Mouse (Mus musculus) G1E (cell line): ENCODE data around the gene Krt42. TPM values are rescaled to one million over a fixed set of nuclear protein-coding genes. Genes with fewer than 3 reads are reported as not detected.

Experiments
- ATAC-seq: 2 replicates; pipeline ENCODE4 v1.8.0; 2016; ENCODE audit warnings: mild to moderate bottlenecking; ENCODE audit not compliant: insufficient number of reproducible peaks, poor library complexity, low FRiP score, severe bottlenecking; ENCODE audit errors: extremely low read depth
- DNase-seq: peaks from one replicate; pipeline ENCODE4 v3.0.0; 2012; ENCODE audit warnings: low spot score
- H3K27me3 ChIP-seq: 2 replicates; pipeline ENCODE4 v1.6.1; 2012; ENCODE audit warnings: mild to moderate bottlenecking, low read length, inconsistent platforms; ENCODE audit not compliant: insufficient read depth
- H3K36me3 ChIP-seq: replicated peaks from 2 replicates; pipeline ENCODE3; 2012; ENCODE audit warnings: mild to moderate bottlenecking, inconsistent platforms
- H3K4me1 ChIP-seq: 2 replicates; pipeline ENCODE4 v1.6.1; 2012; ENCODE audit warnings: low read depth, low read length, inconsistent platforms, mixed read lengths; ENCODE audit not compliant: insufficient read depth
- H3K4me3 ChIP-seq: 2 replicates; pipeline ENCODE4 v1.5.1; 2012; ENCODE audit warnings: low read depth, mild to moderate bottlenecking, inconsistent platforms, low read length, moderate library complexity, mixed read lengths
- H3K9me3 ChIP-seq: replicated peaks from 2 replicates; pipeline ENCODE4 v1.6.1; 2012; ENCODE audit warnings: inconsistent platforms
- CTCF ChIP-seq: IDR thresholded peaks from 2 replicates; pipeline ENCODE4 v1.5.1; 2012; ENCODE audit warnings: low read depth, low read length, inconsistent platforms, mixed read lengths
- GATA1 ChIP-seq: IDR thresholded peaks from 2 replicates; pipeline ENCODE4 v1.6.1; 2012; ENCODE audit warnings: borderline replicate concordance, low read length, inconsistent platforms, mixed read lengths
- GATA2 ChIP-seq: IDR thresholded peaks from 2 replicates; pipeline ENCODE4 v1.6.1; 2012; ENCODE audit warnings: low read depth, low read length, inconsistent platforms, borderline replicate concordance
- POLR2AphosphoS5 ChIP-seq: IDR thresholded peaks from 2 replicates; pipeline ENCODE4 v1.6.1; 2012; ENCODE audit warnings: low read depth, low read length, inconsistent platforms; ENCODE audit not compliant: insufficient replicate concordance
- TAL1 ChIP-seq: conservative IDR thresholded peaks from 2 replicates; pipeline ENCODE4 v1.6.1; 2012; ENCODE audit warnings: low read depth, low read length, inconsistent platforms, mixed read lengths
- polyA plus RNA-seq: library from polyadenylated mRNA; stranded (reverse); fragments of >175 nt; gene quantifications from 2 replicates; pipeline ENCODE4 v1.2.3, GENCODE M21; 2012
- total RNA-seq, 2 experiments: library from RNA; stranded (forward) in 1 of 2; stranded (reverse) in 1 of 2; fragments of 200-1000 nt in 1 of 2; fragments of >200 nt in 1 of 2; fragmentation: Nextera tagmentation in 1 of 2; gene quantifications; 2 replicates each; pipeline ENCODE4 v1.2.3; 2014 to 2017

Gene Krt42
- total and polyA plus RNA-seq, 3 experiments: 0.11 TPM; not detected in 2

- DNase-seq: no peak
- Histone ChIP-seq H3K4me1 (peaks cover 5% of the 10 kb centered on the region; the same call in 1 of the 2 replicates), H3K27me3 (peaks cover 12% of the 10 kb centered on the region), H3K4me3 (no peak overlapping the region), H3K36me3 (no peaks in the 10 kb centered on the region), H3K9me3 (no peaks in the 10 kb centered on the region)
- TF ChIP-seq TAL1 (no peak), CTCF (peak; percentile 47)
- no peak for ATAC-seq
Measured at GRCm38 (mm10) chr11:100297801-100298200, 28.1 kb upstream of the Krt42 start.

- no peaks in the 10 kb centered on the region for H3K9me3 ChIP-seq
- peaks cover 20% of the 10 kb centered on the region for H3K27me3 ChIP-seq
- no peak for TF ChIP-seq TAL1
- no peak for TF ChIP-seq GATA1
- no peak for TF ChIP-seq GATA2
- no peak for TF ChIP-seq POLR2AphosphoS5
- peak; percentile 96 for TF ChIP-seq CTCF
- ATAC-seq (peak; percentile 63; the same call in 1 of the 2 replicates), DNase-seq (peak; percentile 55)
- H3K4me3 ChIP-seq: no peak overlapping the region
- H3K36me3 ChIP-seq: no peaks in the 10 kb centered on the region
- 0 out of 2 replicates have a peak, but pooled peaks cover 2% of the 10 kb centered on the region for H3K4me1 ChIP-seq
Measured at GRCm38 (mm10) chr11:100295308-100295707, 25.6 kb upstream of the Krt42 start.

- Histone ChIP-seq H3K4me1 (0 out of 2 replicates have a peak, but pooled peaks cover 2% of the 10 kb centered on the region), H3K36me3 (no peaks in the 10 kb centered on the region), H3K27me3 (peaks cover 32% of the 10 kb centered on the region), H3K4me3 (no peak overlapping the region), H3K9me3 (no peaks in the 10 kb centered on the region)
- no peak for TF ChIP-seq POLR2AphosphoS5
- TF ChIP-seq CTCF: no peak
- no peak for TF ChIP-seq GATA1
- TF ChIP-seq GATA2: no peak
- no peak for TF ChIP-seq TAL1
- ATAC-seq (no peak), DNase-seq (no peak)
Measured at GRCm38 (mm10) chr11:100292884-100293283, 23.2 kb upstream of the Krt42 start.

GRCm38 (mm10) chr11:100290235-100290634 lies 20.6 kb upstream of the Krt42 start:
- ATAC-seq (no peak), DNase-seq (no peak)
- 0 out of 2 replicates have a peak, but pooled peaks cover 2% of the 10 kb centered on the region for H3K4me1 ChIP-seq
- H3K4me3 ChIP-seq: no peak overlapping the region
- no peak for TF ChIP-seq CTCF
- no peak for TF ChIP-seq POLR2AphosphoS5
- no peak for TF ChIP-seq TAL1
- TF ChIP-seq GATA1: no peak
- no peak for TF ChIP-seq GATA2
- no peaks in the 10 kb centered on the region for H3K9me3 ChIP-seq
- H3K36me3 ChIP-seq: no peaks in the 10 kb centered on the region
- peaks cover 42% of the 10 kb centered on the region for H3K27me3 ChIP-seq

GRCm38 (mm10) chr11:100288942-100289341 lies 19.3 kb upstream of the Krt42 start:
- no peaks in the 10 kb centered on the region for H3K4me1 ChIP-seq
- ATAC-seq (no peak), DNase-seq (no peak)

GRCm38 (mm10) chr11:100287024-100287423 lies 17.4 kb upstream of the Krt42 start:
- no peaks in the 10 kb centered on the region for H3K9me3 ChIP-seq

More at GRCm38 (mm10) chr11:100288942-100289341, 19.3 kb upstream of the Krt42 start:
- Histone ChIP-seq H3K4me3 (no peak overlapping the region), H3K27me3 (peaks cover 42% of the 10 kb centered on the region), H3K36me3 (no peaks in the 10 kb centered on the region), H3K9me3 (no peaks in the 10 kb centered on the region)
- TF ChIP-seq POLR2AphosphoS5 (no peak), TAL1 (no peak), GATA1 (no peak), GATA2 (no peak)

More at GRCm38 (mm10) chr11:100287024-100287423, 17.4 kb upstream of the Krt42 start:
- Histone ChIP-seq H3K4me3 (no peak overlapping the region), H3K36me3 (no peaks in the 10 kb centered on the region), H3K4me1 (no peaks in the 10 kb centered on the region; the same call in 1 of the 2 replicates), H3K27me3 (peaks cover 37% of the 10 kb centered on the region)
- TF ChIP-seq GATA2: no peak
- TF ChIP-seq TAL1: no peak
- no peak for TF ChIP-seq GATA1
- TF ChIP-seq POLR2AphosphoS5: no peak
- no peak for TF ChIP-seq CTCF
- ATAC-seq (no peak), DNase-seq (no peak)
